Mouse (Mus musculus) fibroblast of lung, adult 2 months (primary cell): ENCODE data around the gene Arhgef7.

Source experiments
- DNase-seq: peaks from one replicate; pipeline ENCODE4 v3.0.0-alpha.2; 2011; ENCODE audit warnings: low read depth

Gene Arhgef7

GRCm38 (mm10) chr8:11717194-11717593, 10.3 kb upstream of the Arhgef7 start:
- no peak for DNase-seq

DNA sequence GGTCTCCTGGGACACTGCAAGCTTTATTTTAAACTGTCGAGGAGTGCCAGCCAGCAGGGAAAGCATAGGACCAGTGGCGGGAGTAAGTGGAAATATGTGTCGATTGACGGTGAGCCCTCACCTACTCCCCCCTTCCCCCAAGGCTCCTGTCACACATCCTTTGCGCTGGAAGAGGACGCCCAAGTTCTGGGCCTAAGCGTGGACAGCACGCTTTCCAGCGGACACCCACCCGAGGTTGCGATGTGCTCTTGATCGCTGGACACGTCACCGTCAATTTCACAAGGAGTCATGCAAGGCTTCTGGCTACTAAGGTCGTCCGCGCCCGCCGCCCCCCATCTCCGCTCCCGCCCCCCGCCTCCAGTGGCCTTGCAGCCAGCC, 259 bp upstream of the Arhgef7 start:
- DNase-seq = no peak

DNA sequence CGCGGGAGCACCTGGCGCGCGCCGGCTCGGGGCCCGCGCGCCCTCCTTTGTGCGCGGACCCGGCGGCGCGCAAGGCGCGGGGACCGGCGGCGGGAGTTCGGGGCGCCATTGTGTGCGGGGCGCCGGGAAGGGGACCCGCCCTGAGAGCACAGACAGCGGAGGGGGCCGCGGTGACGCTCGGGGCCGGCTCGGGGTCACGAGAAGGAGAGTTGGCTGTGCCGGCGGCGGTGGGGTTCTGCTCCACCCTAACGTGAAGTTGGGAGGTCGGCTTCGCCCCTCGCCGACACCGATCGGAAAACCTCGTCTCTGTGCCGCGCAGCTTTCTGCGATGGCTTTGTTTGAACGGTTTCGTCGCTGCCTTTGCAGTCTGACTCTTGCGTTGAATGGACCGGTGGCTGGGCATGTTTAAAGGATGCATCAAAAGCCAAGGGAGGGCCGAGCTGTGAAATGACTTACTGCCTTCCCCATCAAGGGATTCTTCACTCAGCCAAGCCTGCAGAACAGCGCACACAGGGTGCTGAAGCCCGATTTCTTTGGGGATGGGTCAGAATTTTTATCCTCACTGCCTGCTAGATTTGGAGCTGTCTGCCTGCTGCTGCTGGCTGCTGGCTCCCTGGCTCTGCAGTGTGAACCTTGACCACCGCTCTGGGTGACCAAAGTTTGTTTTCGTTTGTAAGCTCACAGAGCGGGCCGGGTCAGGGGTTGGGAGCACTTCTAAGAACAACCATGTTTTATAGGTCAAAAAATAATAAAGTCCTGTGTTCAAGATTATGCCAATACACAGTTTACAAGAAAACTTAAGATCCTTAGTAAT, 1.2 kb downstream of the Arhgef7 start:
- DNase-seq = no peak

GRCm38 (mm10) chr8:11730271-11730940, 2.9 kb downstream of the Arhgef7 start:
- DNase-seq = peak; percentile 13

DNA sequence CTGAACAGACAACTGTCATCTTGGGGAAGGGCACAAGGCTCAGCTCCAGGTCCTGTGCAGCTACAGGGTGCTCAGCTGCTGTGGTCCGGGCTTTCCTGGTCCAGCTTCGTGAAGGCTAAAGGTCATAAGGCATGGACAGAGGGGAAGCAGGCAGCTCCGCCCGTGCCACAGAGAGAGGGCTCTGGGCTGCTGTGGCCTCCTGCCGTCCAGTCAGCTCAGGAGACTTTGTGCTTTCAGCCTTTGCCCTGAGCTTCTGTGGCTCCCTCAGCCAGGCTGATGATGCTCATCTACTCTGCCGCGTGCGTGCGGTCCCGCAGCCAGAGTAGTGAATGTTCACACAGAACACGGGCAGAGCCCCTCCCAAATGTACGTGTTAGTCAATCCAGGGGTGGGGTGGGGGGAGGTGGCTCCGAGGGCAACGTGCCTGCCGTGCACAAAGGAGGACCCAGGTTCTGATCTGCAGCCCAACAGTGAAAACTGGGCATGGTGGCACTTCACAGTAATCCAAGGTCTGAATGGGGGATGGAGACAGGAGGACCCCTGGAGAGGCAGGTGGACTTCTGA, 8.2 kb downstream of the Arhgef7 start:
- no peak for DNase-seq

- no peak for DNase-seq
These were observed 9.6 kb downstream of the Arhgef7 start for GRCm38 (mm10) chr8:11737096-11737495.

DNA sequence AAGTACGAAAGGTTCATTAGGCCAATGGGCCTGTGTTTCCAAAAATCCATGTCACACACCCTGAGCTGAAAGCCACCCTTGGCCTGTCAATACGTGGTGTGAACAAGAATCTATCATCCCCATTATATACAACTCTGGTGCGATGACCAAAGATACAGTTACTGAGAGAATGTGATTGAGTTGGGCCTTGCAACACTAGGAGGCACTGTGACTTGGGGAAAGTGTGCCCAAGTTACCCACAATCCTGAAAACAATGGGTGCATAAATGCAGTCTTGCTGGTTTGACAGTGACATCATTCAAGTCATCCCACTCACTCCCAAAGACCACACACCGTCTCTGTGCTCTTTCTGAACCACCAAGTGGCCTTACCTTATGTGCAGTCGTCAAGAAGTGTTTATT, 11.6 kb downstream of the Arhgef7 start:
- no peak for DNase-seq

- no peak for DNase-seq
These were observed 13.3 kb downstream of the Arhgef7 start for GRCm38 (mm10) chr8:11740857-11741256.

DNA sequence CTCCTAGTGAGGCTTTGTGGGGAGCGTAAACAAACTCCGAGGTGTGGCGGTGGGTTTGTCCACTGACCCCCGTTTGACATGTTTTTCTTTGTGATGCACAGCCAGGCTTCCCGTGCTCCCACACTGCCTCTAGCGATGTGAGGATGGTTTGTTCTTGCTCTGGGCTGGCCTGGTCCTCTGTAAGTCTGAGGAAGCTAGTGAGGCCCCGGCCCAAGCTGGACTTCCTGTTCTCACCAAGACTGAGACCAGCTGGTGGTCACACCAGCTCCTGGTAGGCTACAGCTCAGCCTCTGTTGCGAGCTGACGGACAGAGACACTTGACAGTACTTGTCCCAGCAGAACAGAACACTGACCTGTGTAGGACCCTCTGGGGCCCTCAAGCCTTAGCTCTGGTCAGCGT, 16.1 kb downstream of the Arhgef7 start:
- DNase-seq = no peak

- no peak for DNase-seq
These were observed 19.5 kb downstream of the Arhgef7 start for GRCm38 (mm10) chr8:11746850-11747600.

DNA sequence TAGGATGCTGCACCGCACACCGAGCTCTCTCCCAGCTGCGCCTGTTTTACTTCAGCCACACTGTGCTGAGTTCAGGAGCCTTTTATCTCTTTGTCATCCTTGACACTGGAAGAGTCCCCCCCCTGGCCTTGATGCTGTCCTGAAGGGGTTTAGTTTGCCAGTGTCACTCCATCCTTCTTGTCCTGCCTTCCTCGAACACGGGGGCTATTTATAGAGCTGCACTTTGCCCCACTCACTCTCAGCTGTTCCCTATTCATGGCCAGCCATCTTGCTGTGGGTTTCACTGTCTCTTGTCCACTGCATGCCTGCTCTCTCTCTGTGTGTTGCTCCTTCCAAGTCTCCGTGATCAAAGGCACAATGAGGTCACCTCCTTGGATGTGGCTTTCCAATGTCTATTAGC, 22.0 kb downstream of the Arhgef7 start:
- DNase-seq = no peak

DNA sequence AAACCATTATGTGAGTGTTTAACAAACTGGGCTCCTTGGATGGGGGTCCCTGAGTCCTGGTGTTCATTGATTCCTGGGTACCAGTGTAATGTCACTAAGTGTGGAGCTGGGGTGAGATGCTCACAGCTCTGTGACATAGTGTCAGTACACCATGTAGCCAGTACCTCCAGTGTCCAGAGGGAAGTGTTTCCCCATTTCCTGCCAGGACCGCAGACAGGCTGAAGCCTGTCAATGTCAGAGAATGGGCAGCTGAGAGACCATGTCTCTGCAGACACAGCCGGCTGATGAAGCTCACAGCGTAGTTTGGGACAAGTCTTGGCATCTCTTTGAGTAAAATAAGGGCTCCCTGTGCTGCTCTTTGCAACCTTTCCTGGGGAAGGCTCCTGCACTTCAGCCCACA, 24.8 kb downstream of the Arhgef7 start:
- no peak for DNase-seq

- DNase-seq = no peak
These were observed 25.8 kb downstream of the Arhgef7 start for GRCm38 (mm10) chr8:11753155-11753941.

DNA sequence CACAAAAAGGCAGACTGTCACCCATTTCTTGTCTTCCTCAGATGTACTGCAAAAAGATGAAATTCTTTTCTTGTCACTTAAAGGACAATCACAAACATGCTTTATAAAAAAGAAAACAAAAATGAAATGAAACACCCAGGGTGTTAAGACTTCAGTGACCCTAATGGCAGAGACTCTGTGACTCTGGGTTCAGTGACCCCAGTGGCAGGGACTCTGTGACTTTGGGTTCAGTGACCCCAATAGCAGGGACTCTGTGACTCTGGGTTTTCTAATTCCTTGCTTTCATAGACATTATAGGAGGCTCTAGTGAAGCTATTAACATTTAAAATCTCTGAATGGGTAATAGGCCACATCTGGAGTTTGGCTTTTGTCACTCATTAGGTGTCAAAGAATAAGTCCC, 27.2 kb downstream of the Arhgef7 start:
- DNase-seq = no peak

- DNase-seq = peak; percentile 51
These were observed 28.4 kb downstream of the Arhgef7 start for GRCm38 (mm10) chr8:11755873-11756272.

GRCm38 (mm10) chr8:11757568-11758481, 30.3 kb downstream of the Arhgef7 start:
- DNase-seq = peak; percentile 44

- no peak for DNase-seq
These were observed 31.2 kb downstream of the Arhgef7 start for GRCm38 (mm10) chr8:11758482-11759281.

GRCm38 (mm10) chr8:11761551-11761950, 34.0 kb downstream of the Arhgef7 start:
- DNase-seq = no peak

DNA sequence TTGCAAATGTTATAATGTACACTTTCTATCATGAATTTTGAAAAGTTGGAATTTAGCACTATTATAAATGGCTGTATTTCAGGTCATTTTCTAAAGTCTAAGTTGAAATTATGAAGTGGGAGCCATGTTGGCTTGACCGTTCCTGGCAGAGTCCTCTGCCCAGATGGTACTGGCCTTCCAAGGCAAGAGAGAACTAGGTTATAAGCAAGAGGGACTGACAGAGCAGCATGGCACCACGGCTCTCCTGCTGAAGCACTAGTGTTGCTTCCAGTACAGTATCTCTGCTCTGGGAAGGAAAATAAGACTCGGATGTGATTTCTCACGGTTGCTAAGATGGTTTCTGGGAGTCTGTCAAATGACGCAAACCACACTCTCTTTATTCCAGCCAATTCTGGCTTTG, 34.5 kb downstream of the Arhgef7 start:
- DNase-seq = no peak

DNA sequence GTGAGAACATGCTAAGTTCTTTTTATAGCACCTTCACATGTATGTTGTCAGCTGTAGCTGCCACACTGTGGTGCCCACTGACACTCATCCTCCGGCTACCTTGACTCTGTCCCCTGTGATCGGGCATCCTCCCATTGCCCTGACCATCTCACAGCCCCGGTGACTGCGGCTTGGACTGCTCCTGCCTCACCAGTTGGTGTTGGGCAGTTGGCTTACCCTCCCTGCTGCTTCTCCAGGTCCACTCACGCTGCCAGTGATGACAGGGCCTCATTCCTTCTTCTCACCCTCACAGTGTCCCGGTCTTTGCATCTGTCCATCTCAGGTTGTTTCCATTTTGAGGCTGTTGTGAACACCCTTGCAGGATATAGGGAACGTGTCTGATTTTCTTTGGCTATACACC, 35.3 kb downstream of the Arhgef7 start:
- DNase-seq = no peak
